Mouse (Mus musculus): ENCODE measurements at regions not wholly inside any gene's neighbourhood (a gene's known extent, or its start where the extent isn't known, plus 50 kb on each side); places are given as distances from the start of the nearest gene placed in this dataset.
"Not testable (repeated sequence)": the region's sequence is repeated elsewhere in the genome, so short reads cannot be mapped to it uniquely, and the experiment has no call there.

DNA sequence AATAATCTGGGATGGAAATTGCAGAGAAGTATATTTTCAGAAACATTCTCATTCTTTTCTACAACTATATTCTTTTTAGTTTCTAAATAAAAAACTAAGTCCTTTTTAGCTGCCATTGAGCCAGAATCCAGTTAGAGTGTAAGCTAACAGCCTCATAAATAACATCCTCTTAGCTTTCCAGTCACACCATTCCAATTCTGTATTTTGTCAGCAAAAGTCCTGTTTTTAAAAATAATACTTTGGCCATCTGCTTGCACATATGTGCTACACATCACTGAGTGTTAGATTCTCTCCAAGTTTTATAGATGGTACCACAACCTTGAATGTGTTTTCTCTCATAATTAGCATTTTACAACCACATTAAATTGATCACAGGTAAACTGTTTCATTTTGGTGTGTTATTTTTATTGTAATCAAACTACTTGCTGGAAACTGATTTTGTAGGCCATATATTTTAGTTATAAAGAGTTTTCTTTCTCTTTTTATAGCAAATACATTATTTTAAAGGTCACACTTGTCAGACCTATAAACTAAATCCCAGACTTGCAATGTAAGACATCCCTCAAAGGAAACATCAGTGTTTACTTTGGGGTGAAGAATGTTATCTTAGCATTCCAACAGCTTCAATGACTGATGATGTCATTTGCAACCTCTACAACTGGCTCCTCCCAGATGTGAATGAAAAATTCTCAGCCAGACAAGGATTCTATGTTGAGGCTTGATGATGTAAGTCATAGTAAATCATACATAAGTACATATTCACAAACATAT is 1878.9 kb upstream of the Flrt2 start:
- DNase-seq (ENCODE audit: low spot score), result no peak

DNA sequence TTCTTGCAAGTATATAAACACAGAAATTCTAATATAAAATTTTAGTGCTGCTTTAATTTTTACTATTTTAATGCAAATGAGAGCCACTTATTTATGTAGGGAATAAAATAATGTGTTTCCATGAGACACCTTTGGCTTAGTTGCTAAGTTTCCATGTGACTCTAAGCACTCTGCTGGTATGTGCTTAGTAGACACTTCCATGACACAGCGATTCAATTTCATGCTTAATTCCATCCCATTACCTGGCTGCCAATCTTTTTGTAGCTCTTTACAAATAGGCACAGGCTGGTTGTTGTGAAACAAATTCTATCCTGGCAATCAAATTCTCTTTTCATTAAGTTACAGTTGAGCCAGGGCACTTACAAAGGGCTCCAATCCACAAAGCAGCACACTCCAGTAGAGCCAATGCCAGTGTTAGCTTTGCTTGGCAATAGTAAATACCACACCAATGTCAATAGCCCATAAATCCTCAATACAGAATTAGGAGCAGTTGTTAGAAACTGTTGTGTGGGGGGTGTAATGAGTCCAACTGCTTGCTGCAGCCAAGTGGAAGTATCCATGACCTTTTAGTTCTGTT is 1841.0 kb upstream of the Flrt2 start:
- no peak for DNase-seq (ENCODE audit: low spot score)

DNA sequence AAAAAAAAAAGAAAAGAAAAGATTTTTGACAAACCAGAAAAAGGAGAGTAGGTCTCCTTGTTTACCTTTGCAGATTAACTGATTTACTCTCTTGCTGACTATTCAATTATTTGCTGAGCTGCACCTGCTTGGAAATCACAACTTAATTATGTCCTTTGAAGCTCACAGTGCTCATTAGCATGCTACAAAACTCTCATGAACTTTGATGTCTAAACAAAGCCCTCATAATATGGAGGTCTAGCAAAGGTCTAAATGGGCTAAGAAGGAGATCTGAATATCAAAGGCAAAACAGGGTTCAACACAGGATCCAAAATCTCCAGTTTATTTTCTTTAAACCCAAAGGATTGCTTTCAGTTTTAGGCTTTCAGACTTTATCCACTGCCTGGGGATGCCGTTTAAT is 1840.4 kb upstream of the Flrt2 start:
- DNase-seq (ENCODE audit: low spot score), result no peak

DNA sequence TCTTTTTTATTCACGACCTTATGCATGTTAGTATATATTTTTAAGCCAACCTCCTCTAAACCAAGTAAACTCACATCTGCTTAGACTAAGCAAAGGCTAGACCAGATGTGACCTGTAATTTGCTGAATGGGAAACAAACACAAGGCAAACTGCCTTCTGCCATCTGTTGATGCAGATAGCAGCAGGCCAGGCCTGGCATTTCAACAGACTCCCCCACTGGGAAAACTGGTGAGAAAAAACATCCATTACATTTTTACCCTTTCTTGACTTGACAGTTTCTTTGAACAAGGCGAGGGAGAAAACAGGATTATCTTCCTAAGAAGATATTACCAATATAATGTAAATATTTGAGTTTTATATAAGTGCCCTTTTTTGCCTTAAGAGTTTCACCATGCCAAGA is 1806.1 kb upstream of the Flrt2 start:
- DNase-seq (ENCODE audit: low spot score), result no peak

DNA sequence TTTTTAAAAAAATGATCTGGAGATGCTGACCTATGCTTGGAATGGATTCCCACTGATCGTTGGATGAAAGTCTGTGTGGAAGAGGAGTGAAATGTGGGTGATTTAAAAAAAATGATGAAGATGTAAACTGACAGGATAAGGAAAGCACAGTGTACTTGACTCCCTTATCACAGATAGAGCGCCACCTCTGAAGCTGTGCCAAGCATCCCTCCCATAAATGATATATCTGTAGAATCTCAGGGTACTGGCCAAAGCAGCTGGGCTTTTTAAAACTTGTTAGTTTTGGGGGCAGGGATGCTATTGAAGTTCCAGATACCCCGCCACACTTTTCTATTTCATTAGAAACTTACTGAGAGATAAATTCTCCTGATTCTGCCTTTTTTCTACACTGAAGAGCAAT is 1801.9 kb upstream of the Flrt2 start:
- no peak for DNase-seq (ENCODE audit: low spot score)

DNA sequence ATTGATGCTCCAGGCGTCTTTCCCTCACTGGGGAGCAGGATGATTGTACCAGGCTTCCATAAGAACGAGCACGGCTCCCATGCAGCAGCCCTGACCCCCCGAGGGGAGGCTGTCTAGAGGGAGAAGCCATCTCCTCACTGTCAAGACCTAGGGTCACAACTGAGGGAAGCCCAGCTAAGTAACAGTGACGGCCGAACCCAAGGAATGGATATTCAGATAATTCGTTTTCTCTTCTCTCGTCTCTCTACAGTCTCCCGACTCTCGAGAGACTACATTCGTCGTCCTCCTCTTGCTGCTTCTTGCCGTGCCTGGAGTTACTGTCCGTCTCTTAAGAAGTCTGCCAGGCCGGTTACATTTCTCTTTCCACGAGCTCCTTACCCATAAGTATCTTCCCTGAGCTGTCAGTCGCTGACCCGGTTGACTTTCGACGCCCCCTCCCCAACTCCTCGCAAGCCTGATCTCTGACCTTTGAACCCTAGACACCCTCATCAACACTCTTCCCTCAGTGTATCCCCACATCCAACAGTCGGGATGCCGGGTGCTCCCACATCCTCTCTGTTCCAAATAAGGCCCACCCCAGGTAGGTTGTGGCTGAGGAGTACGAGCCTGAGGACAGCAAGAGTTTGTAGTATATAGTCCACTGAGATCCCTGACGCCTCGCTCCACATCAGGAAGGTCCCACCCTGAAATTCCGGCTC is 1763.3 kb upstream of the Flrt2 start:
- not testable (repeated sequence) for DNase-seq (ENCODE audit: low spot score)

DNA sequence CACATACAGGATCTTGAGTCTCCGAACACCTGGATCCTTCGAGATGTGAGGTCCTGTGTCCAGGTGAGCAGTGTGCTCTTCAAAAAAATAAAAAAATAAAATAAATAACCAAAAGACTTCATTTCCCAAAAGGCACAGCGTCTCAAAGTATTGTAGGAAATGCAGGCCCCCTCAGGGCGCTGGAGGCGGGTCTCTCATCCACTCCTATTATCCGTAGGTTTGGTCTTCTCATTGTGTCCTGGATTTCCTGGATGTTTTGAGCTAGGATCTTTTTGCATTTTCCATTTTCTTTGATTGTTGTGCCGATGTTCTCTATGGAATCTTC is 1762.8 kb upstream of the Flrt2 start:
- DNase-seq (ENCODE audit: low spot score), result not testable (repeated sequence)

DNA sequence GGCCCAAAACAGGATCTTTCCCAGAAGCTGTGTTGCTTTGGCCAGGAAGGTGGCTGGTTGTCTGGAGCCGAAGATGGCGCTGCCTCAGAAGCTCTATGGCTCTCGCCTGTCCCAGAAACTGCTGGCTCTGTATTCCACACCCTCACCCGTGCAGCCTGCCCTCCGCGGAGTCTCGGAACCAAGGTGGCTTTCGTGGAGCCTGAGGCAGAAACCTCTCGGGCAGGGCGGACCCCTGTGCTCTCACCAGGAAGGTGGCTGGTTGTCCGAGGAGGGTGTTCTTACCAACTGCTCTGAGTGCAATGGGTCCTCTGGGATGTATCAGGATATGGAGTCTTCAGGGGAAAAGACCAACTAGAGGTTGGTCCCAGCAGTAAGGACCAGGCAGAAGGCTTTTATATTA is 1761.8 kb upstream of the Flrt2 start:
- not testable (repeated sequence) for DNase-seq (ENCODE audit: low spot score)

DNA sequence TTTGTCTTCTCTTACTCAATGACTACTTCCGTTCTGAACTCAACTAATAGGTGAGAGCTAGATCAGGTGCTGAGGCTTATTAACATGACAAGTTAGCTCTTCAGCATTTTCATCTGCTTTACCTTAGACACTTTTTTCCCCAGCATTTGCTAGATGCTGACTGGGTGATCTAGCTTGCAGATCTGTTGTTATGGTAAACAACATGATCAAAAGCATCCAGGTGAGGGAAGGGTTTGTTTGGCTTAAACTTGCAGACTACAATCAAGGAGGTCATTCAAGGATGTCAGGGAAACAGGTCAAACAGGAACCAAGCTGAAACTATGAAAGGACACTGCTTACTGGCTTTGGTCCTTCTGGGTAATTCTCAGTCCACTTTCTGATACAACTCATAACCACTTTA is 1731.2 kb upstream of the Flrt2 start:
- no peak for DNase-seq (ENCODE audit: low spot score)

DNA sequence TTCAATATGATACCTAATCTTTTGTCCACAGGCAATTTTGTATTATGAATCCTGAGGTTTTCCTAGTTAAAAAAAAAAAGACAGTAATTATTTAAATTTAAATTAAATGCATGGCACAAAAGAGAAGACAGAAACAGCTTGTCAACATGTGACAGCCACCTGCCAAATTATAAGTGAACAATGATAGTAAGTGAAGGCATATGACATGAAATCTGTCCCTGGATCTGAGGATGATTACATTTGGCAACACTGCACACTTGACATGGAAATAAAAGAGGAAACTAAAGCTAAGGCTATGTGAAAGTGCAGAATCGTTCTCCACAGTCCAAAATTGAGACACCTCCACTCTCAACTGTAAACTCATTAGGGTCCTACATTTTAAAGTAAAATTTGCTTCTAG is 1710.7 kb upstream of the Flrt2 start:
- no peak for DNase-seq (ENCODE audit: low spot score)

DNA sequence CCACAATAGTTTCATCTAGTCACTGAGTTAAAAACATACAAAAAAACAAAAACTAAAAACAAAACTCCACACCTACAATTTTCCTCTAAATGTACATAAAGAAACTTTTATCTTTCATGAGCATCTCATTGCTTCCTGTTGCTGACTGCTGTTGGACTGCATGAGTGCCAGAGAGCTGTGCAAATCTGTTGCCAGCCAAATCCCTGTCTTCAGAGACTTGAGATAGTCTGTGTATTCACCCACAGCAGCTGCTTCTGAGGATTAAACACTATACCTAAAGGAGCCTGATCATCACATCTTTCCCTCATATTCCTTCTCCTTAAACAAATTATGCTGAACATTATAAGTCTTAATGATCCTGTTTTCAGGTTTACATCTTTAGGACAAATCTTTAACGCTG is 1700.5 kb upstream of the Flrt2 start:
- no peak for DNase-seq (ENCODE audit: low spot score)

DNA sequence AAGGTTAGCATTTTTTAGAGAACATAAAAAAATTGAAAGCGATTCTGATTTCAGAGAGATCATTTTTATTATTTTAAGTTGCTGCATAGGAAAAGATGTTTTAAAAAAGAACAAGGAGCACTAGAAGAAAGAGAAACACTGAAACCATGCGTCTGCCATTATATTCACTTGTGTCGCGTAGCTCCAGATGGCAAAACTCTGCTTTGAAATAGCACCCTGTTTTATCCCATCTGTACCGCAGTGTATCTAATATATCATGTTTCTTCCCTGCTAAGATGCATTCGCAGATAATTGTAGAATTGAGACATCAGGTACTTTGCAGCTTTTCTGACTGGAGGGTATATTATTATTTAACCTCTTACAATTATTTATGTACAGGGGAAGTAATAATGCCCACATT is 1698.2 kb upstream of the Flrt2 start:
- no peak for DNase-seq (ENCODE audit: low spot score)

DNA sequence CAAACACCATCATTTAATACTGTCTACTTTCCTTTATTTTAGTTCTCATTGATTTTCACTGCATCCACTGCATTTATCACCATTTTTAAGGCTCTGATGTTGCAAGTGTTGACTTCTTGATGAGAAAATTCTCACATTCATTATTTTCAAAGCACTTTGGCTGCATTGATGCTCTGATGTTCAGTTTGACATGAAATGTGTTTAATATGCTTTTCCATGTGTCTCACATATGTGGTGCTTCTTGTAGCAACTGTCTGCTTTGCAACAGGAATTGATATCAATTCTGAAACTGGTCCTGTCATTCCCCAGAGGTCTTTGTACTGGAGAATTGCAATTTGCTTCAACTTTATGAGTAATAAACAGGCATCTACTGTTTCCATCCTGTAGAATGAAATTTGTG is 1676.1 kb upstream of the Flrt2 start:
- no peak for DNase-seq (ENCODE audit: low spot score)

DNA sequence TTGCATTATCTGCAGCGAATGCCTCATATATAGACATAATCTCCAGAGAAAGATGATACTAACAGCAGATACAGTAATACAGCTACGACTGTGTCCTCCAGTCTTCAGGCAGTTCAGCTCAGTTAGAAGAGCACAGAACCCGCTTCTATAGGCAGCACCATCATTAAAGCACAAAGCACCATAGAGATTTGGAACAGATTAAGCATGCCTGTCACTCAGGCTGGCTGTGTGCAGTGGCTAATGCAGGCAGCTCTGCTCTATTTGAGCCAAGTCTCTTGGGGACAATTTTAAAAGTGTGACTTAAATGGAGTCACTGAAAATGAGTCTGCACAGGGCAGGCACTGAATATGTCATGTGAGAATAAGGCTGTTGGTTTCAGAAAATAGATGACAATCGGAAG is 1660.7 kb upstream of the Flrt2 start:
- no peak for DNase-seq (ENCODE audit: low spot score)

DNA sequence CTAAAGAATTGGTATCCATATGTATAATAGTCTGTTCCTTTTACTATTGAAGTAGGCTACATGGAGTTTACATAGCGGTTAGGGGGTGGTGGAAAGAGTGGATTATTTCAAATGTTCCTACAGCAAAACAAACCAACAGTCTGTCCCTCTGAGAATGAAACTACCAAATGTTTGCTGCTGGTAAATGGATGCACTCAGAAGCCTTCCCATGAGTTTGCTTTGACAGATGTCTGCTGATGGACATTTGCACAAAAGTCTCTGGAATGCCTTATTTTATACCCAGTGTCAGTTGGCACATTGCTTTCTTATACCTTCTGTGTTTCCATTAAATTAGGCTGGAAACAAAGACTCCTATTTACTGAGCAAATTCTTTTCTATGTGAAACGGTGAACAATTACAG is 1644.1 kb upstream of the Flrt2 start:
- DNase-seq (ENCODE audit: low spot score), result no peak

DNA sequence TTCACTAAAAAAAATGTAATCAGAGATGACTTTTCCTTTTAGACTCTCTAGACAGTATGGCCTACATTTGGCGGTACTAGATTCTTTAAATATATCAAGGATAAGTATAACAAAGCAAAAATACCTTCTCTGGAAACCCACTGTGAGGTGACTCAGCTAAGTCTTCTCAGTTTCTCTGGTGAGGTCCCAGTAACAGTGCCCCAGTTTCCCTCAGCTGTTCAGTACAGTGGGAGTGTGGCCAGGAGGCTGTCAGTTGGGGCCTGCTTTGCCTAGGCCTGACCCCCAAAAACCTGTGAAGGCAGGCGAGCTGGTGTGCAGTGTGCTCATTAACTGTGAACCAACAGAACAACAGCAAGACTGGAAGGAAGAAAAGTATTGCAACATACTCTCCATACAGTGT is 1634.3 kb upstream of the Flrt2 start:
- DNase-seq (ENCODE audit: low spot score), result no peak

DNA sequence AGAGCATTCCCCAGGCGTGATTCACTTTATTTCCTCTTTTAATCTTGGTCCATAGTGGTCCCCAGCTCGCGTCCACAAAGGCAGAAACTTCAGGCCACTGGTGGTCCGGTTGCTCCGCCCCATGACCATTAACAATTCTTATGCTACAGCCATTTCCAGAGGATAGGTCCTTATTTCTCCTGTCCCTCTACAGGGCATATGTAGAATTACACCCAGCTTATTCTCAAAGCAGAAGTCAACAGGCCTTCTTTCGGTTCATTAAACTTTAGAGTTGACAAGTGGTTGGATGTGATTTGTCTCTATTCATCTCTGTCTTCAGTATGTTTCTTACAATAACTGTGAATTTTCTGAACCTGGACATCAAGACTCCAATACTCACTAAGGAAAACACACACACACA is 1632.4 kb upstream of the Flrt2 start:
- no peak for DNase-seq (ENCODE audit: low spot score)

DNA sequence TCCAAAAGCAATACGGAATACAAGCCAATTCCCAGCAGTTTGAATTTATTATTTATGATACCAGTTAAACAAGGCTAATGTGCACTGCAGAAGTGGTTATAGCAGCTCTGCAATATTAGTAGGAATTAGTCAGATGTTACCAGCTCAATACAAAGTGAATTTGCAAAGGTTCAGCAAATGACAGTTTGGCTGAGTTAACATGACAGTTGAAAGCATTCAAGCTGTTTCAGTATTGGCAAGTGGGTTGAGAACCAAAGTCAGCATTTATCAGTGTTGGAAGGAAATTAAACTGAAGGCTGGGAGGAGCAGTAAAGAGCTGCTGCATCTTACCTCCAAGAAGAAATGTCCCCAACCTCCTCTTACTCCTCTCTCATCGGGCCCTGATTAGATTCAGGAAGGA is 1631.7 kb upstream of the Flrt2 start:
- no peak for DNase-seq (ENCODE audit: low spot score)

DNA sequence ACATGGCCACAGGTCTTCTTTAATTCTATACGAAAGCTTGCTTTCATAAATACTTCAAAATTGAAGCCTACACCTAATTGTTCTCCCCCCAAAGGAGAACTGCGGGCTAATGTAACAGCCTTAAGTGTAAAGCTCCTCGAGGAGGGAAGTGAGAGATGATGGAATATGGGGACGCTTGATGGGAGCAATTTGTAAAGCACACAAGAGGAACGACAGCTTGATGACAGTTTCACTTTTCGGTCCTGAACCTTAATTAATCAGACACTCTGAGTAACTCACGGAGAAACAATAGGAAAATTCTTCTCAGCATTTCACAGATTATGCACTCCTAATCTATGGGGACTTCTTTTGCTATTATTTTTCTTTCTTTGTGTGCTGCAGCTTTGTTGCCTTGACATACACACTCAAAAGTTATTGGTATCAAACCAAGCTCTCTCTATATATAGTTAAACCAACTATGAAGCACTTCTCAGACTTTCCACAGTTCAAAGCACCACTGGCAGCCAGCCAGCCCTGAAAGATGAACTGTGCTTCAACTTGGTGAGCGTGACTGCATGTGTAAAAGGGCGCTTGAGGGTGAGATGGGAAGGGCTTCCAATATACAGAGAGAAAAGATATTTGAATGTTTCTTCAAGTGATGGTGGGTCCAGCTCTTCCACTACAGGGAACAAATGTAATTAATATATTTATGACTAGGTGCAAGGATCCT is 1625.4 kb upstream of the Flrt2 start:
- DNase-seq (ENCODE audit: low spot score), result no peak

DNA sequence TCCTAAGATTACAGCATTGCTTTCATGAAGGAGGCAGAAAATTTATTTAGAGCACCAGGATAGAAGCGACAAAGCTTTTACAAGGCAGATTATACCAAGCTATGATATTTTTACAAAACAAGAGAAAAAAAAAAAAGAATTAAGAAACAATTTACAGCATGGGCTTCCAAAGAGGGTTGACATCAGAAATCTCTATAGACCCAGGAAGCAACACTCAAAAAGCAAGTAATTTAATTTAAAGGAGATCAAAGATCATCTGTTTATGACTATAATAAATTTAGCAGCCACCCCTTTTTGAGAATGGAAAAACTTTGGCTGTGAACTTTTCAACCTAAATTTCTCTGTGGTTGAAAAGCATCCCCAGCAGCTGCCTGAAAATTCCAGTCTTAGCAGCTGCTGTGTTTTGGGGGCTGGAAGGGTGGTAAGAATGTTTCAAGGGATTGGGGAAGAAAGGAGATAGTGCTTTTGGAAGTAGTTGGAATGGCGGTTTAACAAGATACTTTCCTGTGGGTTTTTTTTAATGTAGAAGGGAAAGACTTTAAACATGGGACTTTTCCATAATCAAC is 1621.0 kb upstream of the Flrt2 start:
- no peak for DNase-seq (ENCODE audit: low spot score)

DNA sequence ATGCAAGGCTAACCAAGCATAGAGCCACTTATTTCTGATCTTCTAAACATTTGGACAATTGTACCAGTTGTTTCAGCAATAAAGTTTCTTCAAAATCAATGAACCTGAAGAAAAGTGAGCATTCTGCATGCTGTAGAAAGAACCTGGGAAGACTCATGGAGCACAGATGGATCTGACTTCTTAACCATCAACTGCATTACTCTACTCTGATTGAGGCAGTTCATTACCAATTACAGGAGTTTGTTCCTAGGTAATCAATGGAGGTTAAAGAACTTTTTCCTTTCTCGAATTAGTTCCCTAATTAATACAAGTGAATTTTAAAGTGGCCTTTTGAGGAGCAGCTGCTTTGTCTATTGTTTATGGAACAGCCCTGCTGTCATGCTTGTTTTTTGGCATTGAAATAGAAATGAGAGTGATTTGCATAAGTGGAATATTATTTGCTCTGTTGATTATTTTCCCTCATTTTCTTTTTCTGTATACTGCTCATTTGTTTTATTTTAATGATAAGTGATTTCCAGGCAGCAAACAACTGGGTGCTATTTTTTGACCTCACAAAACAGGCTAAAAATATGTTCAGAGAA is 1586.4 kb upstream of the Flrt2 start:
- no peak for DNase-seq (ENCODE audit: low spot score)

DNA sequence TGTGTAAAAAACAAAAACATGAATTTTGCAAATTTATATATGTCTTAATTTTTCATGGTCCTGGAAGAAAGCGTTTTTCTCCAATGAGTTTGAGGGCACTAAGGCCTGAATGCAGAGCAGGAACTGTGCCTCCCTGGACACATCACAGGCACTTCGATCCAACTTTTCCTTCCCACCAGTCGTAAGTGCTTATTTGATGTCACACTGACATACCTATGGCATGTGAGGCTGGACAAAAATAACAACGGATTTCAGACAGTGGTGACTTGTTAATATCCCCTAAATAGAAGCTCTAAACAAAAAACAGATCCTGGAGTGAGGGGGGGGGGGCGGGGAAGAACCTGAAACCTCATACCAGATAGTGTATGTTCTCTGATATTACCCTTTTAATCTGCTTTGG is 1541.9 kb upstream of the Flrt2 start:
- DNase-seq (ENCODE audit: low spot score), result no peak
